Mouse (Mus musculus): ENCODE results near the gene Stat5a. TPM values are rescaled to one million over a fixed set of nuclear protein-coding genes. Genes with fewer than 3 reads are reported as not detected.
A peak's percentile ranks its signal among the peaks of the same experiment; 100 is the strongest.

Gene Stat5a
- polyA plus RNA-seq, 1 experiment, result 136 TPM

GRCm38 (mm10) chr11:100822365-100822764, 36.8 kb upstream of the Stat5a start:
- H3K4me1 ChIP-seq (replicated peaks; ENCODE audit: control insufficient read depth, insufficient read depth, low read length), result peaks cover 70% of the 10 kb centered on the region

GRCm38 (mm10) chr11:100823543-100824313, 35.4 kb upstream of the Stat5a start:
- no peaks in the 10 kb centered on the region for H3K27me3 ChIP-seq (ENCODE audit: control insufficient read depth, insufficient read depth, low read length)
- peak; percentile 73 for DNase-seq
- H3K4me3 ChIP-seq (ENCODE audit: control insufficient read depth, insufficient read depth, low read length), result no peak overlapping the region
- H3K4me1 ChIP-seq (replicated peaks; ENCODE audit: control insufficient read depth, insufficient read depth, low read length), result peaks cover 67% of the 10 kb centered on the region
- H3K36me3 ChIP-seq (ENCODE audit: control insufficient read depth, insufficient read depth, low read length), result no peaks in the 10 kb centered on the region
- TF ChIP-seq POLR2A (IDR thresholded peaks at IDR 0.05; ENCODE audit: control insufficient read depth, extremely low read depth, insufficient read depth, low read length, poor library complexity) (no peak), CTCF (IDR thresholded peaks at IDR 0.05; ENCODE audit: borderline replicate concordance, control insufficient read depth, extremely low read depth, insufficient read depth, low read length, poor library complexity) (no peak)
- peak overlapping the region; percentile 98 for H3K27ac ChIP-seq (ENCODE audit: control insufficient read depth, insufficient read depth, low read length)
- WGBS, result 27% methylated on average over 8 of the region's 8 CpGs

More at GRCm38 (mm10) chr11:100822365-100822764, 36.8 kb upstream of the Stat5a start:
- peak overlapping the region; percentile 43 for H3K4me3 ChIP-seq (ENCODE audit: control insufficient read depth, insufficient read depth, low read length)
- no peaks in the 10 kb centered on the region for H3K27me3 ChIP-seq (ENCODE audit: control insufficient read depth, insufficient read depth, low read length)
- H3K36me3 ChIP-seq (ENCODE audit: control insufficient read depth, insufficient read depth, low read length), result no peaks in the 10 kb centered on the region
- H3K27ac ChIP-seq (ENCODE audit: control insufficient read depth, insufficient read depth, low read length), result peak overlapping the region; percentile 69
- TF ChIP-seq POLR2A (IDR thresholded peaks at IDR 0.05; ENCODE audit: control insufficient read depth, extremely low read depth, insufficient read depth, low read length, poor library complexity) (peak; percentile 65), CTCF (IDR thresholded peaks at IDR 0.05; ENCODE audit: borderline replicate concordance, control insufficient read depth, extremely low read depth, insufficient read depth, low read length, poor library complexity) (no peak)
- DNase-seq, result peak; percentile 76
- 6% methylated on average over 12 of the region's 12 CpGs for WGBS

- no peak overlapping the region for H3K4me3 ChIP-seq (ENCODE audit: control insufficient read depth, insufficient read depth, low read length)
- no peaks in the 10 kb centered on the region; the same call in 1 of the 2 replicates for H3K36me3 ChIP-seq (ENCODE audit: control insufficient read depth, insufficient read depth, low read length)
- 34% methylated on average over 7 of the region's 7 CpGs for WGBS
- TF ChIP-seq CTCF (IDR thresholded peaks at IDR 0.05; ENCODE audit: borderline replicate concordance, control insufficient read depth, extremely low read depth, insufficient read depth, low read length, poor library complexity), result no peak
- TF ChIP-seq POLR2A (IDR thresholded peaks at IDR 0.05; ENCODE audit: control insufficient read depth, extremely low read depth, insufficient read depth, low read length, poor library complexity), result no peak
- DNase-seq, result no peak
- peak overlapping the region; percentile 98 for H3K27ac ChIP-seq (ENCODE audit: control insufficient read depth, insufficient read depth, low read length)
- no peaks in the 10 kb centered on the region for H3K27me3 ChIP-seq (ENCODE audit: control insufficient read depth, insufficient read depth, low read length)
- H3K4me1 ChIP-seq (replicated peaks; ENCODE audit: control insufficient read depth, insufficient read depth, low read length), result peaks cover 62% of the 10 kb centered on the region
Measured at GRCm38 (mm10) chr11:100824496-100824895, 34.7 kb upstream of the Stat5a start.

GRCm38 (mm10) chr11:100825451-100825850, 33.7 kb upstream of the Stat5a start:
- WGBS, result 74% methylated on average over 9 of the region's 9 CpGs
- Histone ChIP-seq H3K4me1 (replicated peaks; ENCODE audit: control insufficient read depth, insufficient read depth, low read length) (peaks cover 59% of the 10 kb centered on the region), H3K27ac (ENCODE audit: control insufficient read depth, insufficient read depth, low read length) (peak overlapping the region; percentile 89), H3K27me3 (ENCODE audit: control insufficient read depth, insufficient read depth, low read length) (no peaks in the 10 kb centered on the region), H3K36me3 (ENCODE audit: control insufficient read depth, insufficient read depth, low read length) (no peaks in the 10 kb centered on the region; the same call in 1 of the 2 replicates), H3K4me3 (ENCODE audit: control insufficient read depth, insufficient read depth, low read length) (no peak overlapping the region)
- DNase-seq, result no peak
- TF ChIP-seq POLR2A (IDR thresholded peaks at IDR 0.05; ENCODE audit: control insufficient read depth, extremely low read depth, insufficient read depth, low read length, poor library complexity) (no peak), CTCF (IDR thresholded peaks at IDR 0.05; ENCODE audit: borderline replicate concordance, control insufficient read depth, extremely low read depth, insufficient read depth, low read length, poor library complexity) (no peak)

GRCm38 (mm10) chr11:100826161-100826866, 32.8 kb upstream of the Stat5a start:
- DNase-seq, result peak; percentile 61

GRCm38 (mm10) chr11:100828676-100829151, 30.4 kb upstream of the Stat5a start:
- WGBS, result 58% methylated on average over 10 of the region's 10 CpGs
- Histone ChIP-seq H3K27me3 (ENCODE audit: control insufficient read depth, insufficient read depth, low read length) (no peaks in the 10 kb centered on the region), H3K27ac (ENCODE audit: control insufficient read depth, insufficient read depth, low read length) (no peak overlapping the region; the same call in 1 of the 2 replicates), H3K4me1 (replicated peaks; ENCODE audit: control insufficient read depth, insufficient read depth, low read length) (peaks cover 64% of the 10 kb centered on the region), H3K36me3 (ENCODE audit: control insufficient read depth, insufficient read depth, low read length) (no peaks in the 10 kb centered on the region; the same call in 1 of the 2 replicates), H3K4me3 (ENCODE audit: control insufficient read depth, insufficient read depth, low read length) (no peak overlapping the region)
- no peak for DNase-seq
- no peak for TF ChIP-seq CTCF (IDR thresholded peaks at IDR 0.05; ENCODE audit: borderline replicate concordance, control insufficient read depth, extremely low read depth, insufficient read depth, low read length, poor library complexity)
- TF ChIP-seq POLR2A (IDR thresholded peaks at IDR 0.05; ENCODE audit: control insufficient read depth, extremely low read depth, insufficient read depth, low read length, poor library complexity), result no peak

More at GRCm38 (mm10) chr11:100826161-100826866, 32.8 kb upstream of the Stat5a start:
- Histone ChIP-seq H3K4me1 (replicated peaks; ENCODE audit: control insufficient read depth, insufficient read depth, low read length) (peaks cover 61% of the 10 kb centered on the region), H3K4me3 (ENCODE audit: control insufficient read depth, insufficient read depth, low read length) (no peak overlapping the region), H3K27me3 (ENCODE audit: control insufficient read depth, insufficient read depth, low read length) (no peaks in the 10 kb centered on the region), H3K27ac (ENCODE audit: control insufficient read depth, insufficient read depth, low read length) (peak overlapping the region; percentile 60; the same call in 1 of the 2 replicates), H3K36me3 (ENCODE audit: control insufficient read depth, insufficient read depth, low read length) (no peaks in the 10 kb centered on the region; the same call in 1 of the 2 replicates)
- WGBS, result 35% methylated on average over 13 of the region's 13 CpGs
- TF ChIP-seq POLR2A (IDR thresholded peaks at IDR 0.05; ENCODE audit: control insufficient read depth, extremely low read depth, insufficient read depth, low read length, poor library complexity), result no peak
- no peak for TF ChIP-seq CTCF (IDR thresholded peaks at IDR 0.05; ENCODE audit: borderline replicate concordance, control insufficient read depth, extremely low read depth, insufficient read depth, low read length, poor library complexity)
